Mouse (Mus musculus) C2C12 (cell line): Measurements from ENCODE around the gene Ankzf1.

Experiments used
- CEBPB ChIP-seq: IDR thresholded peaks from one replicate; pipeline ENCODE4 v1.6.1; 2011; ENCODE audit warnings: low read depth, mild to moderate bottlenecking, control low read depth, moderate library complexity
- CTCF ChIP-seq: IDR thresholded peaks from one replicate; pipeline ENCODE4 v1.5.1; 2011; ENCODE audit not compliant: control insufficient read depth, insufficient read depth, insufficient read length
- FOSL1 ChIP-seq: IDR thresholded peaks from one replicate; pipeline ENCODE4 v1.8.0; 2011; ENCODE audit warnings: mild to moderate bottlenecking, low read length; ENCODE audit not compliant: poor library complexity, insufficient read depth, severe bottlenecking
- MAX ChIP-seq: IDR thresholded peaks from one replicate; pipeline ENCODE4 v1.6.1; 2011; ENCODE audit warnings: mild to moderate bottlenecking, control low read depth
- MYOD1 ChIP-seq: IDR thresholded peaks from one replicate; pipeline ENCODE4 v1.6.1; 2011; ENCODE audit warnings: low read depth; ENCODE audit not compliant: control insufficient read depth, insufficient read length
- MYOG ChIP-seq: IDR thresholded peaks from one replicate; pipeline ENCODE4 v1.6.1; 2011; ENCODE audit not compliant: control insufficient read depth, insufficient read length; ENCODE audit errors: extremely low read depth
- USF1 ChIP-seq: IDR thresholded peaks from one replicate; pipeline ENCODE4 v1.6.1; 2011; ENCODE audit warnings: low read depth, mild to moderate bottlenecking, control low read depth, moderate library complexity

DNA sequence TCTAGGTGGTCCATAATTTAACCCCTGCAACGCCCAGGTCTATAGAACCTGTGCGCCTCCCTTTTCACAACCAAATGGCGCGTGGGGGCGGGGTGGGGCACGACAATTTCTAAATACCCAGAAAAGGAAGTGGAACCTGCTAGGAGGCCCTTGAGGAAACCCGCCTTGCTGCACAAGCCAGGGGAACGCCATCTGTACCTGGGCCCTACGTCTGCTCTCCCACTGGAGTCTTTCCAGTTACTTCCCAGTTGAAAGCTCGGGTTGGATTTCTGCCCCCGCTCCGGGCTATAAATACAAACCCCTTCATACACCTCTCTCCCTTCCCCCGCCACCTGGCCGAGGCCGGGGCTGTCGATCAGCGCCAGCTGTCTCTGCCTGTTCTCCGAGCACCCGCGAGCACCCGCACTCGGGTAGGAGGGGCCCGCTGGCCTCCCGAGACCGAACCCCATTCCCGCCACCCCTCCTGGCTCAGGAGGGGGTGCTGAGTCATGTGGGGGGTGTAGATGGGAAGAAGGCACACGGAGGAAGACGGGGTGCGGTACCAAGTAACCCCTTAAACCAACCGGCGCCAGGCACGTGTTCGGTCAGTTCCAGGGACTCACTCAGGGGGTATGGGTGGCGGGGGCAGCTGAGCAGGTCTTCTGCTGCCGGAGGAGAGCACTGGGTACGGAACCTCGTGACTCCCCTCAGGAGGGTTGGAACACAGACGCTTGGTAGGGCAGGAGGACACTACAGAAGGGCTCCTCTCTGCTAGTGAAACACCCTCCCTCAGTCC is 26.5 kb downstream of the Ankzf1 start:
- TF ChIP-seq CTCF (no peak), FOSL1 (no peak), MAX (peak; percentile 24), USF1 (no peak), MYOD1 (peak; percentile 68), MYOG (no peak), CEBPB (no peak)
